Mouse (Mus musculus) right cerebral cortex, postnatal 4 days (tissue): ENCODE measurements at regions not wholly inside any gene's neighbourhood (a gene's known extent, or its start where the extent isn't known, plus 50 kb on each side); places are given as distances from the start of the nearest gene placed in this dataset.
A peak's percentile ranks its signal among the peaks of the same experiment; 100 is the strongest.

ENCODE experiments used
- DNase-seq: peaks from one replicate; pipeline ENCODE4 v3.0.0-alpha.2; 2022

- no peak for DNase-seq
Measured at GRCm38 (mm10) chr8:35249747-35250375, 515.7 kb upstream of the Gm19410 start.

GRCm38 (mm10) chr8:35250641-35251040 lies 514.9 kb upstream of the Gm19410 start:
- DNase-seq: no peak

- DNase-seq: no peak
Measured at GRCm38 (mm10) chr8:35253946-35254345, 511.6 kb upstream of the Gm19410 start.

GRCm38 (mm10) chr8:35255327-35255726 lies 510.3 kb upstream of the Gm19410 start:
- no peak for DNase-seq

- no peak for DNase-seq
Measured at GRCm38 (mm10) chr8:35256958-35257357, 508.6 kb upstream of the Gm19410 start.

- DNase-seq: no peak
Measured at GRCm38 (mm10) chr8:35268221-35268620, 497.4 kb upstream of the Gm19410 start.

GRCm38 (mm10) chr8:35268986-35269385 lies 496.6 kb upstream of the Gm19410 start:
- no peak for DNase-seq

- DNase-seq: no peak
Measured at GRCm38 (mm10) chr8:35275972-35276371, 489.6 kb upstream of the Gm19410 start.

- DNase-seq: no peak
Measured at GRCm38 (mm10) chr8:35276460-35276859, 489.1 kb upstream of the Gm19410 start.

- DNase-seq: no peak
Measured at GRCm38 (mm10) chr8:35278946-35279345, 486.6 kb upstream of the Gm19410 start.

- DNase-seq: no peak
Measured at GRCm38 (mm10) chr8:35280741-35281140, 484.8 kb upstream of the Gm19410 start.

GRCm38 (mm10) chr8:35283366-35283765 lies 482.2 kb upstream of the Gm19410 start:
- DNase-seq: no peak

- DNase-seq: no peak
Measured at GRCm38 (mm10) chr8:35289018-35289417, 476.6 kb upstream of the Gm19410 start.

- DNase-seq: no peak
Measured at GRCm38 (mm10) chr8:35289967-35290366, 475.6 kb upstream of the Gm19410 start.

GRCm38 (mm10) chr8:35293437-35294126 lies 472.0 kb upstream of the Gm19410 start:
- DNase-seq: no peak

- DNase-seq: no peak
Measured at GRCm38 (mm10) chr8:35296936-35297335, 468.7 kb upstream of the Gm19410 start.

GRCm38 (mm10) chr8:35299088-35299487 lies 466.5 kb upstream of the Gm19410 start:
- DNase-seq: no peak

- no peak for DNase-seq
Measured at GRCm38 (mm10) chr8:35300359-35300758, 465.2 kb upstream of the Gm19410 start.

- peak; percentile 32 for DNase-seq
Measured at GRCm38 (mm10) chr8:35300881-35301521, 464.6 kb upstream of the Gm19410 start.

GRCm38 (mm10) chr8:35302856-35303255 lies 462.7 kb upstream of the Gm19410 start:
- no peak for DNase-seq

- no peak for DNase-seq
Measured at GRCm38 (mm10) chr8:35321270-35321865, 444.2 kb upstream of the Gm19410 start.

- no peak for DNase-seq
Measured at GRCm38 (mm10) chr8:35323180-35323975, 442.2 kb upstream of the Gm19410 start.
